Mouse (Mus musculus): ENCODE measurements at regions not wholly inside any gene's neighbourhood (a gene's known extent, or its start where the extent isn't known, plus 50 kb on each side); places are given as distances from the start of the nearest gene placed in this dataset.
"Not testable (repeated sequence)": the region's sequence is repeated elsewhere in the genome, so short reads cannot be mapped to it uniquely, and the experiment has no call there.

DNA sequence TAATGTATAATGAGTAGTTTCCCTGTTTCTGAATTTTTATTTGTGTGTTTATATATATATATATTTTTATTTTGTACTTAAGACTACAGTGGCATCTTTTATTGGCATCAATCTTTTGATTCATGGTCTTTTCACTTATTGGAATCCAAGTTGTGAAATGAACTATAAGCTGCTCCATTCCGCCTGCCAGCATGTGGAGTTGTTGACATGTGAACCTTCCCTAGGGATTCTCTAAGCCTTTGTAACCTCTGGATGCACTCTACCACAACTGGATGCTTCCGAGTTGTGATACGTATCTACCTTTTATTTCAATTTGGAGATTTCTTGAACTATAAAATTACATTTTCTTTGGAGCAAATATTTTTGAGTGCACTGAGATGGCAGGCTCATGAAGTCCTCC, 652.1 kb downstream of the Crisp4 start:
- no peaks in the 10 kb centered on the region for H3K36me3 ChIP-seq (ENCODE audit: control insufficient read depth, insufficient read depth)
- H3K79me2 ChIP-seq (ENCODE audit: control insufficient read depth, insufficient read depth): no peaks in the 10 kb centered on the region

DNA sequence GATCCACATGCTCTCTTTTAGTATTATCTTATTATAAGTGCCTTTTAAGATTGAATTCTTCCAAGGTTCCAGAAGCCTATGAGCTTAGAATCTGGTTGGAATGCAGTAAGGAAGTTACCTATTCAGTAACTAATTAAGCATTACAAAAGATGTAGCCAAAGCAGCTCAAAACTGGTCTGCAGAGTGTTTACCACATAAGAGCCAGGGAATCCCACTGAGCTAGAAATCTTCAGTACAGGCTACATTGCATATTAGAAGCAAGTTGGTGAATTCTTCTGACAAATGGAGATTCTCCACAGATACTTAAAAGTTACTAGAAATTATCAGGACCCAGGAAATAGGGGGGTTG, 655.9 kb downstream of the Crisp4 start:
- H3K4me2 ChIP-seq (ENCODE audit: low read depth): peak overlapping the region; percentile 38
- not testable (repeated sequence) for H3ac ChIP-seq (ENCODE audit: control insufficient read depth, insufficient read length); H3K36me3 ChIP-seq (ENCODE audit: control insufficient read depth, insufficient read depth); H3K4me3 ChIP-seq; H3K27me3 ChIP-seq (ENCODE audit: control insufficient read depth, insufficient read depth, insufficient read length); H3K79me2 ChIP-seq (ENCODE audit: control insufficient read depth, insufficient read depth)

More for the DNA sequence above, 652.1 kb downstream of the Crisp4 start:
- TF ChIP-seq MYOD1 (IDR thresholded peaks at IDR 0.05; ENCODE audit: control insufficient read depth in 1 of 3, insufficient read length in 2 of 3, low read depth in 2 of 3) (no peak), TCF12 (IDR thresholded peaks at IDR 0.05; ENCODE audit: insufficient read depth, poor library complexity, severe bottlenecking) (no peak), REST (IDR thresholded peaks at IDR 0.05; ENCODE audit: insufficient read depth, insufficient read length) (no peak), MYOG (IDR thresholded peaks at IDR 0.05; ENCODE audit: control insufficient read depth in 1 of 3, insufficient read depth in 1 of 3, insufficient read length in 2 of 3, low read depth in 2 of 3) (no peak), CEBPB (IDR thresholded peaks at IDR 0.05; ENCODE audit: insufficient read depth, poor library complexity, severe bottlenecking) (no peak), POLR2A (IDR thresholded peaks at IDR 0.05; ENCODE audit: insufficient read length, low read depth) (no peak), SRF (IDR thresholded peaks at IDR 0.05; ENCODE audit: control insufficient read depth, insufficient read length, low read depth) (no peak), MAX (IDR thresholded peaks at IDR 0.05; ENCODE audit: low read depth) (no peak), POLR2AphosphoS2 (IDR thresholded peaks at IDR 0.05; ENCODE audit: insufficient read length, low read depth) (no peak), TCF3 (IDR thresholded peaks at IDR 0.05; ENCODE audit: insufficient read length, low read depth) (no peak), USF1 (IDR thresholded peaks at IDR 0.05; ENCODE audit: low read depth) (no peak), E2F4 (IDR thresholded peaks at IDR 0.05; ENCODE audit: insufficient read depth) (no peak)
- H3K4me2 ChIP-seq (ENCODE audit: low read depth): no peak overlapping the region
- H3K4me3 ChIP-seq: no peak overlapping the region
- H3ac ChIP-seq (ENCODE audit: control insufficient read depth, insufficient read length): no peak overlapping the region
- no peaks in the 10 kb centered on the region for H3K27me3 ChIP-seq (ENCODE audit: control insufficient read depth, insufficient read depth, insufficient read length)

DNA sequence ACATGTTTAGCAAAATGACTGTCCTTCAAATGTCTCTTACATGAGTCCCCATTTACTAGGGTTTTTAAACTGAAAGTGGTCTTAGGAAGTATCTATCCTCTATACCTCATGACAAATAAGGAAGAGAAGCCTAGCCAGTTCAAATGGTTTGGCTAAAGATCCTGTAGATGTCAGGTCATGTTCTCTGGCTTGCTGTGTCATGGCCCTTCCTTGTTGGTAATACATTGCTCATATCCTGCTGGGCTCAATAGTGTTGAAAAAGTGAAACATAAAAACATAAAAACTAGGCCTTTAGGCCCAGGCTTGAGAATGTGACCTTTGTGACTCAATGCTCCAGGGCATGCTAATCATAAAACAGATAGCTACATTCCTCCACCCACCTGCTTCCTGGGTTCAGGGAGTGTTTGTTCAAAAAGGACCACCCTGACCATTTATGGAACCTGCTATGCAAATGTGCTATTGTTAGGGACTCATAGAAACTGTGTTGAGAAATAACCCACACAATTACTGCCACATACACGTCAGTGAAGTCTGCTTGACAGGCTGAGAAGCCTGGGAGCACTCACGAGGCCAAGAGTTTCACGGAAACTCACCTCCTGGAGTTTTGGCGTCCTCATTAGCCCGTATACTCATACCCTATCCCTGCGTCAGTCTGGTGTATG, 656.4 kb downstream of the Crisp4 start:
- not testable (repeated sequence) for H3K36me3 ChIP-seq (ENCODE audit: control insufficient read depth, insufficient read depth); H3K27me3 ChIP-seq (ENCODE audit: control insufficient read depth, insufficient read depth, insufficient read length); H3ac ChIP-seq (ENCODE audit: control insufficient read depth, insufficient read length); H3K4me3 ChIP-seq; H3K79me2 ChIP-seq (ENCODE audit: control insufficient read depth, insufficient read depth)
- H3K4me2 ChIP-seq (ENCODE audit: low read depth): peak overlapping the region; percentile 38

DNA sequence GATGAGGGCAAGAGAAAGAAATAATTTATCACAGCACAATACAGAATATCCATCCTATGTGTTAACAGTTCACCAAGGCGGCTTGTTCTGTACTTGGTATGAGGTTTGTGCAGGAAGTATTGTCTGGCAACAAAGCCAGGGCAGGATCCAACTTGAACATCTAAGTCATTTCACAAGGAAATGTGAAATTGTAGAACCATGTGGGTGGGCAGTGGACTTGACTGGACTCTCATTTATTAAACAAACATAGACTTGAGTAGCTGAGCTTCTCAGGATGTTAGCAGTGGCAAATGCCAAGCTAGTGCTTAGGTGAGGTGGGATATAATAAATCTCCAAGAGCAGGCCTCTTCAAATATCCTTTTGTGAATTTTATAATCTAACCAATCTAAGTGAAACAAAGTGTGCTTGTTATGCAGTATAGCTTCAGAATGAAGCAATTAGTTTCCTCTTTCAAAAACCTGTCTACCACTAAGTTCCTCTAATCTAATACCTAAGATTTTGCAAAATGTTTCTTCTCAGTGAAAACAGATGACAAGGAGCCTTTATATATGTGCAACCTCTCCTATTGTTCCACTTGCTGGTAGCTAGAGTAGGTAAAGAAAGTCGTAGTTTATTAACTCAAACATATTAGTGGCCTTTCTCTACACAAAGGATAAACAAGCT, 694.4 kb downstream of the Crisp4 start:
- no peak for TF ChIP-seq MYOG (IDR thresholded peaks at IDR 0.05; ENCODE audit: control insufficient read depth in 1 of 3, insufficient read depth in 1 of 3, insufficient read length in 2 of 3, low read depth in 2 of 3)
- no peak for TF ChIP-seq SRF (IDR thresholded peaks at IDR 0.05; ENCODE audit: control insufficient read depth, insufficient read length, low read depth)
- no peak for TF ChIP-seq MYOD1 (IDR thresholded peaks at IDR 0.05; ENCODE audit: control insufficient read depth in 1 of 3, insufficient read length in 2 of 3, low read depth in 2 of 3)
- TF ChIP-seq TCF3 (IDR thresholded peaks at IDR 0.05; ENCODE audit: insufficient read length, low read depth): no peak
- TF ChIP-seq MAX (IDR thresholded peaks at IDR 0.05; ENCODE audit: low read depth): no peak
- no peak for TF ChIP-seq REST (IDR thresholded peaks at IDR 0.05; ENCODE audit: insufficient read depth, insufficient read length)
- TF ChIP-seq POLR2A (IDR thresholded peaks at IDR 0.05; ENCODE audit: insufficient read length, low read depth): no peak
- no peak for TF ChIP-seq E2F4 (IDR thresholded peaks at IDR 0.05; ENCODE audit: insufficient read depth)
- no peak for TF ChIP-seq CEBPB (IDR thresholded peaks at IDR 0.05; ENCODE audit: insufficient read depth, poor library complexity, severe bottlenecking)
- TF ChIP-seq POLR2AphosphoS2 (IDR thresholded peaks at IDR 0.05; ENCODE audit: insufficient read length, low read depth): no peak
- no peak for TF ChIP-seq TCF12 (IDR thresholded peaks at IDR 0.05; ENCODE audit: insufficient read depth, poor library complexity, severe bottlenecking)
- no peak for TF ChIP-seq USF1 (IDR thresholded peaks at IDR 0.05; ENCODE audit: low read depth)
- Histone ChIP-seq H3ac (ENCODE audit: control insufficient read depth, insufficient read length) (no peak overlapping the region), H3K4me3 (no peak overlapping the region), H3K27me3 (ENCODE audit: control insufficient read depth, insufficient read depth, insufficient read length) (no peaks in the 10 kb centered on the region), H3K79me2 (ENCODE audit: control insufficient read depth, insufficient read depth) (no peaks in the 10 kb centered on the region), H3K4me2 (ENCODE audit: low read depth) (no peak overlapping the region), H3K36me3 (ENCODE audit: control insufficient read depth, insufficient read depth) (no peaks in the 10 kb centered on the region)

GRCm38 (mm10) chr1:17450715-17451114, 695.0 kb downstream of the Crisp4 start:
- H3K4me2 ChIP-seq (ENCODE audit: low read depth): no peak overlapping the region
- no peaks in the 10 kb centered on the region for H3K79me2 ChIP-seq (ENCODE audit: control insufficient read depth, insufficient read depth)
- TF ChIP-seq TCF12 (IDR thresholded peaks at IDR 0.05; ENCODE audit: insufficient read depth, poor library complexity, severe bottlenecking) (no peak), REST (IDR thresholded peaks at IDR 0.05; ENCODE audit: insufficient read depth, insufficient read length) (no peak), CEBPB (IDR thresholded peaks at IDR 0.05; ENCODE audit: insufficient read depth, poor library complexity, severe bottlenecking) (no peak), USF1 (IDR thresholded peaks at IDR 0.05; ENCODE audit: low read depth) (no peak), MYOG (IDR thresholded peaks at IDR 0.05; ENCODE audit: control insufficient read depth in 1 of 3, insufficient read depth in 1 of 3, insufficient read length in 2 of 3, low read depth in 2 of 3) (no peak), MYOD1 (IDR thresholded peaks at IDR 0.05; ENCODE audit: control insufficient read depth in 1 of 3, insufficient read length in 2 of 3, low read depth in 2 of 3) (no peak), E2F4 (IDR thresholded peaks at IDR 0.05; ENCODE audit: insufficient read depth) (no peak), POLR2AphosphoS2 (IDR thresholded peaks at IDR 0.05; ENCODE audit: insufficient read length, low read depth) (no peak), TCF3 (IDR thresholded peaks at IDR 0.05; ENCODE audit: insufficient read length, low read depth) (no peak), SRF (IDR thresholded peaks at IDR 0.05; ENCODE audit: control insufficient read depth, insufficient read length, low read depth) (no peak), MAX (IDR thresholded peaks at IDR 0.05; ENCODE audit: low read depth) (no peak), POLR2A (IDR thresholded peaks at IDR 0.05; ENCODE audit: insufficient read length, low read depth) (no peak)
- no peak overlapping the region for H3ac ChIP-seq (ENCODE audit: control insufficient read depth, insufficient read length)
- no peaks in the 10 kb centered on the region for H3K36me3 ChIP-seq (ENCODE audit: control insufficient read depth, insufficient read depth)
- no peaks in the 10 kb centered on the region for H3K27me3 ChIP-seq (ENCODE audit: control insufficient read depth, insufficient read depth, insufficient read length)
- no peak overlapping the region for H3K4me3 ChIP-seq

All from myocyte (in vitro differentiated cells).